In the genomic region with DNA sequence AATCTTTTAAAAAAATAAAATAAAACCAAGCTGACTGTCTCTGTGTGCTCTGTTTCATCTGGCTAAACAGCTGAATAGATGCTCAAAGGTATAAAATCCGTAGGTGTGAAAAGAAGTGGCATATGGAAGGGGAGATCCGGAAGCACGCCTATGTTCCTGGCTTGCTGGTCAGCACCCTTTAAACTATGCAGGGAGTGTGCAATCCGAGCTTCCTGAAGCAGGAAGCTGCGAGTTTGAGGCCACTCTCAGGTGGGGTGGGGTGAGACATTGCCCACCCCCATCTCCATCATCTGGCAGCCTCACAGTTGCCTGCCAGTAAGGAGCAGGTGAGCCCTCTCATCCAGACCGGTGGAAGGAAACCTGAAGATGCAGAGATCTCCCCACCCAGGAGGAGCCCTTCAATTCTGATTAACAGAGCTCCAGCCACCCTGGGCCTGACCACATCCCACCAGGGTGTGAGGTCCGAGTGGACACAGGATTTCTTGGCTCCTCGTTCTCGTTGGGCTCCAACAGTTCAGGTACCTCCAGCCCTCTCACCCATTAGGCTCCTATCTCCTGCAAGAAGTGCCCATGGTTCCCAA, we compare ENCODE assay signal across 8 mouse cellular contexts. TPM values are rescaled to one million over a fixed set of nuclear protein-coding genes. Genes with fewer than 3 reads are reported as not detected.
DNase-seq lines count a peak whose midpoint lies in the region; ATAC-seq and TF ChIP-seq lines count a peak whose summit lies in the region.

A gene (plus strand): TSS at position 557 of the 581 bp plus-strand sequence.

- H3K4me1 ChIP-seq in cortical plate, adult 2 months (ENCODE audit: control insufficient read depth, insufficient read depth, low read length), result no peaks in the 10 kb centered on the region
- peaks cover 13% of the 10 kb centered on the region for H3K4me1 ChIP-seq in midbrain, embryonic 16.5 days (ENCODE audit: control insufficient read depth, insufficient read depth, low read length)

- no peaks in the 10 kb centered on the region for H3K9me3 ChIP-seq in midbrain, embryonic 16.5 days (replicated peaks; ENCODE audit: control insufficient read depth, low read length, poor library complexity, severe bottlenecking)

- no peaks in the 10 kb centered on the region for H3K27me3 ChIP-seq in midbrain, embryonic 16.5 days (ENCODE audit: control insufficient read depth, insufficient read depth, low read depth, low read length)

- no peaks in the 10 kb centered on the region for H3K36me3 ChIP-seq in midbrain, embryonic 16.5 days (ENCODE audit: control insufficient read depth, insufficient read depth, low read length)

- peak; percentile 22 for ATAC-seq in inflammation-experienced regulatory T-cells, adult 6 months
- ATAC-seq in midbrain, embryonic 16.5 days, result peak; percentile 50

- H3K4me3 ChIP-seq in layer of hippocampus, adult 2 months, result peak within 1 kb of the TSS; percentile 75
- H3K4me3 ChIP-seq in cortical plate, adult 2 months (ENCODE audit: insufficient read depth, low read length), result peak within 1 kb of the TSS; percentile 54
- peak within 1 kb of the TSS; percentile 53 for H3K4me3 ChIP-seq in midbrain, embryonic 16.5 days (ENCODE audit: low read depth, low read length)

- peak within 1 kb of the TSS; percentile 95 for H3K4me2 ChIP-seq in midbrain, embryonic 16.5 days (ENCODE audit: low read length)

- TF ChIP-seq POLR2A in cortical plate, adult 2 months (IDR thresholded peaks at IDR 0.05; ENCODE audit: extremely low read depth, insufficient read depth, low read length), result no peak

- H3K9ac ChIP-seq in midbrain, embryonic 16.5 days (ENCODE audit: low read depth, low read length), result peak within 1 kb of the TSS; percentile 73

- no peak for DNase-seq in layer of hippocampus, adult 2 months (ENCODE audit: low spot score in 2 of 2)
- DNase-seq in layer of hippocampus, postnatal 14 days (ENCODE audit: low spot score in 2 of 2), result no peak
- DNase-seq in spleen, postnatal 14 days (ENCODE audit: low spot score in 2 of 2), result no peak
- DNase-seq in layer of hippocampus, adult 8-10 months (ENCODE audit: low spot score in 2 of 2), result no peak
- DNase-seq in gastrocnemius, adult 8-10 months (ENCODE audit: low spot score in 2 of 2), result no peak

- 27% methylated on average over 9 of the region's 9 CpGs for WGBS in midbrain, embryonic 16.5 days

- TF ChIP-seq CTCF in layer of hippocampus, adult 2 months (conservative IDR thresholded peaks at IDR 0.05), result no peak
- TF ChIP-seq CTCF in cortical plate, adult 2 months (IDR thresholded peaks at IDR 0.05; ENCODE audit: extremely low read depth, insufficient read depth, low read length), result no peak

- peak within 1 kb of the TSS; percentile 99 for H3K27ac ChIP-seq in layer of hippocampus, adult 2 months
- H3K27ac ChIP-seq in cortical plate, adult 2 months (ENCODE audit: insufficient read depth, low read length), result peak within 1 kb of the TSS; percentile 15
- H3K27ac ChIP-seq in midbrain, embryonic 16.5 days (ENCODE audit: low read length), result peak within 1 kb of the TSS; percentile 93

RNA-seq across cellular contexts. Expression of the gene that starts here (rescaled TPM):
- total RNA-seq in layer of hippocampus, adult 2 months (2021), result under 1 TPM; 0.36 to 0.64 TPM
- 1 to 10 TPM; 1.2 to 2.6 TPM for total RNA-seq in layer of hippocampus, postnatal 14 days (2021)
- 0.76 and 1.1 TPM in 2 replicates for polyA plus RNA-seq in cortical plate, adult 2 months (2012; rRNA removed)
- polyA plus RNA-seq in inflammation-experienced regulatory T-cells, adult 6 months (2017; shearing (Covaris generic)), result 1 to 10 TPM in 2 of 3 experiments, under 1 TPM in 1; 0.92 to 9.3 (median 1.1) TPM
- 3.2 and 4.9 TPM in 2 replicates for polyA plus RNA-seq in midbrain, embryonic 16.5 days (2015; fragmentation: Nextera tagmentation; extraction: Ambion mirVana)
- total RNA-seq in layer of hippocampus, adult 8-10 months (2022), result under 1 TPM; 0.33 to 0.66 (median 0.46) TPM
- total RNA-seq in gastrocnemius, adult 8-10 months (2022), result not detected

Comparison
In these comparisons a context has a peak if more than half of its experiments do, and no peak if none do; other contexts are left out.
1. H3K27ac ChIP-seq: peak in every context shown above with its lines; median percentile 99 in layer of hippocampus, adult 2 months; 93 in midbrain, embryonic 16.5 days; 15 in cortical plate, adult 2 months.